Mouse (Mus musculus) E14TG2a.4 (cell line): ENCODE results near the gene Rnf128.
"Not testable (repeated sequence)": the region's sequence is repeated elsewhere in the genome, so short reads cannot be mapped to it uniquely, and the experiment has no call there.

Experiments used
- H3K27me3 ChIP-seq: 2 replicates; pipeline ENCODE4 v1.6.1; 2014; ENCODE audit warnings: low read length, control low read depth; ENCODE audit not compliant: insufficient read depth
- H3K36me3 ChIP-seq: 2 replicates; pipeline ENCODE4 v1.6.1; 2014; ENCODE audit warnings: low read length, control low read depth; ENCODE audit not compliant: insufficient read depth
- H3K4me1 ChIP-seq: replicated peaks from 2 replicates; pipeline ENCODE4 v1.6.1; 2014; ENCODE audit warnings: low read depth, low read length, control low read depth
- H3K4me3 ChIP-seq: replicated peaks from 2 replicates; pipeline ENCODE4 v1.5.1; 2014; ENCODE audit warnings: mild to moderate bottlenecking, low read length
- H3K9me3 ChIP-seq: 2 replicates; pipeline ENCODE4 v1.6.1; 2014; ENCODE audit warnings: low read length, control low read depth
- CTCF ChIP-seq: conservative IDR thresholded peaks from 2 replicates; pipeline ENCODE4 v1.5.1; 2014; ENCODE audit warnings: low read length
- NANOG ChIP-seq: IDR thresholded peaks from 2 replicates; pipeline ENCODE4 v1.6.1; 2014; ENCODE audit warnings: borderline replicate concordance, low read length, mixed read lengths
- POU5F1 ChIP-seq: IDR thresholded peaks from 2 replicates; pipeline ENCODE4 v1.6.1; 2014; ENCODE audit warnings: low read length, borderline replicate concordance

The Rnf128 gene

DNA sequence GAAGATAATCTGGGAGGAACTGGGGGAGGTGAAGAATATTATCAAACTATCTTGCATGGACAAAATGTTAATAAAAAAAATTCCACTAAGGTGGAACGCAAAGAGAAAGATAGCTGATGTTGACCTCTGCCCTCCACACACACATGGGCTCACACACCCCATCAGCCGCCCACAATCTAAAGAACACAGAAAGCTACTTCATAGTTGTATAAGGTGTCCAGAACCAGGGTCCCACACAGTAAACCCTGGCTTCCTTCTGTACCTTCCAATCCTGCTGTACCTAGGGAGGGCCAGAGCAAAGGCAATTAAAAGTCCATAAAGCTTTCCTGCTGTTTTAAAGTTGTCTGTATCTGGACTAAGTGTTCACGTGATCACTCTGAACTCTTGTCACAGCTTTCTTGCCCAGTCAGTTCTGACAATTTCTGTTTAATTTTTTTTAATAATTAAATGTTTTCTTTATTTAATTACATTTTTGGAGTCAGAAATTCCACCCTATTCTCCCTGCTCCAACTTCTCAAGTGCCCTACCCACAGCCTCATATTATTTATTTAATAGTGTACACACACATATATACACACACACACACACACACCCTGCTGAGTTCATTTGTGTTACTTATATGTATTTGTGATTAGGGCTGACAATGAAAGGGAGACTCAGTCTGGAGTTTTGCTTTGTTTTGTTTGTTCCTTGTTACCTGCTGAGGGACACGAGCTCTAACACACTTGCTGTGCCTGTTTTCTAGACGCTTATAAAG, 25.3 kb upstream of the Rnf128 start:
- TF ChIP-seq POU5F1 (no peak), CTCF (no peak), NANOG (no peak)
- H3K4me3 ChIP-seq: no peak overlapping the region

DNA sequence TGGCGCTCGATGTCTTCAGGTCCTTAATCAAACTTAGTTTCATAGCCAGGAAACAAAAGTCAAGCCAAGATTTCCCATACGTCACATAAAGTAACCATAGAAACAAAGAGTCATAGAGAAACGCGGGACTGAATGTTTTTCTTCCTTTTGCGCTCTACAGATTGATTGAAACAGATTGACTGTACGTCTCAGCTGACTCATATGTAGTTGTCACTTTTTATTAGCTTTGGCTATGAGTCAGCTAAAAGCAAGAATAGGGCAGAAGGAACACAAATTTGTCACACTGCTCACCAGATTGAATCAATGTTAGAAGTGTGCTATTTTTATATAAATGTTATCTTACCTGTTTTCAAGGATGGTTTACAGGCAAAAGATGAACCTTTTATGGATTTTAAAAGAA, 19.4 kb upstream of the Rnf128 start:
- Histone ChIP-seq H3K36me3 (no peaks in the 10 kb centered on the region), H3K9me3 (no peaks in the 10 kb centered on the region), H3K4me1 (no peaks in the 10 kb centered on the region), H3K27me3 (no peaks in the 10 kb centered on the region), H3K4me3 (no peak overlapping the region)
- TF ChIP-seq CTCF (no peak), NANOG (no peak), POU5F1 (no peak)

More for the DNA sequence above, 25.3 kb upstream of the Rnf128 start:
- Histone ChIP-seq H3K36me3 (no peaks in the 10 kb centered on the region), H3K9me3 (no peaks in the 10 kb centered on the region), H3K4me1 (no peaks in the 10 kb centered on the region), H3K27me3 (no peaks in the 10 kb centered on the region)

DNA sequence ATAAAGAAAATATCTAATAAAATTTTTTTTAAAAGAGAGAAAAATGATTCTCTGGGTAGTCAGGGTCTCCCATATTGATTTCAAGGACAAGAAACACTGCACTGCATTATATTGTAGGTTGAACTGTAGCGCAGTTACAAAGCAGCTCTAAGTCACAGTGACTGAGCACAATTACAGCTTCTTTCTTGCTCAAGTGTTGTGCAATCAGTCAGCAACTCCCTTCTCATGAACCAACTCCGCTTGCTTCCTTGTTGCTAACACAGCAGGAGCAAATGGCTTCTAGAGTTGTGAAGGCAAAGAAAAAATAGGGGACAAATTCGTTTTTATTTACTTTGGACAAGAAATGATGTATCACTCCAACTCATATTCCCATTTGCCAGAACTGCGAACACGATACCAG, 12.7 kb upstream of the Rnf128 start:
- Histone ChIP-seq H3K4me1 (no peaks in the 10 kb centered on the region), H3K36me3 (no peaks in the 10 kb centered on the region), H3K4me3 (no peak overlapping the region), H3K27me3 (no peaks in the 10 kb centered on the region), H3K9me3 (no peaks in the 10 kb centered on the region)
- TF ChIP-seq NANOG (no peak), POU5F1 (no peak), CTCF (no peak)

DNA sequence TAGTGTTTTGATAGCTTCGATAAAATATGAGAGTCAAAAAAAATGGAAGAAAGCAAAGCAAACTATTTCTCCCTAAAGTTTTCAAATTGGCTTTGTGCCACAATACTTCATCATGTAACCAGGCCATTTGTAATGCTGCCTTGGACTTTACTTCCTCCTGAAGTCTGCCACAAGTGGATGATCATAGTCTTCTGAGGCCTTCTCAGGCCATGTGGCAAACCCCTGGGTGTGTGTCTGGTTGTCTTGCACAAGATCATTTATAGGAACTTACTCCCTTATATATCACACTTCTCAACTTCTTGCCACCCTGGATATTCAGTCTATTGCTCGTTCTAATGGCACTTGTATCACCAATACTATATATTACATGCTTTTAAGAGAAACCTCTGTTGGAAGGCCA, 11.0 kb upstream of the Rnf128 start:
- Histone ChIP-seq H3K36me3 (no peaks in the 10 kb centered on the region), H3K4me3 (no peak overlapping the region), H3K4me1 (no peaks in the 10 kb centered on the region), H3K9me3 (no peaks in the 10 kb centered on the region), H3K27me3 (no peaks in the 10 kb centered on the region)
- TF ChIP-seq CTCF (no peak), NANOG (no peak), POU5F1 (no peak)

DNA sequence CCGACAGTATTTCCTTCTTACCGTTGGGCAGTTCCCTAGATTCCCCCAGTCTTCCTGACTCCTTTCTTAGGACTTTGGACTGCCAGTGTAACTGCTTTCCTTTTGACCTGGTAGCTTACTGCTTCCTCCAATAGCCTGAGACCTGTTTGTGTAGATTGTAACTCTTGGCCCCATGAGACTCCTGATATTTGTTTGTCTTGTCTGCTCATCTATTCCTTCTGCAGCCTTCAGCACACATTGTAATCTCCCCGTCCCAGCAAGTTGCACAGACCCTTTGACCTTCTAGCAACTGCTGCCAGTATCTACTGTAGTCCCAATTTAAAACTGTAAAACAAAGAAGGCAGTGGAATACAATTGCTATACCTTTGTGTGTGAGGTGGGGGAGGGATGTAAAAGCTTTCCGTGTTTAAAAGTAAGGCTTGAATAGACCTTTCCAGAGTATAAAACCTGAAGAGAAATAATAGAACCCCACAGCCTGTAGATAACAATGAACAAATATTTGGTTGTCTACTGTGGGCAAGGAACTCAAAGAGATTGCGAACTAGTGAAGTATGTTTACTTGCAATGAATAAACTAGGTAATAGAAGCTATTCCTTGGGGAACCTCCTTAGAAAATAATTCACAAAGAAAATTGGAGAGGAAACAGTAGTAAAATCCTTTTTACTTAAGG, 726 bp upstream of the Rnf128 start:
- H3K36me3 ChIP-seq: no peaks in the 10 kb centered on the region
- TF ChIP-seq NANOG (no peak), POU5F1 (no peak), CTCF (no peak)

DNA sequence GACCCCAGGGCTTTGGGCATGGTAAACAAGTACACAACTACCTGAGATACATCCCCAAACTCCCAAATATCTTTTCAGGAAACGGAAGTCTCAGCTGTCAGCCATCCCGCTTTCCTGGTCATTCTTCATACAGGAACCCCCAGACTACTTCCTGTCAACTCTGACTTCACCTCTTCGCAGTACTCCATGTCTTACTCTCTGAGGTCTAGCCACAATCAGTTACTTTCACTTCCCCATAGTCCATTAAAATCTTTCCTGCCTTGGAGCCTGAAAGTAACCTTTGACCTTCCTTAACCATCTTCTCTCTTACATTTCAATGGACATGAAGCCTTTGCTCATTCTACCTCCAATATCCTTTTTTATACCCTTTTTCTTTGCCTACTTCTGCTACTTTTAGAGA, 6.9 kb downstream of the Rnf128 start:
- TF ChIP-seq CTCF (no peak), POU5F1 (no peak), NANOG (no peak)
- Histone ChIP-seq H3K4me1 (no peaks in the 10 kb centered on the region), H3K9me3 (no peaks in the 10 kb centered on the region), H3K36me3 (no peaks in the 10 kb centered on the region), H3K4me3 (no peak overlapping the region), H3K27me3 (no peaks in the 10 kb centered on the region)

More for the DNA sequence above, 726 bp upstream of the Rnf128 start:
- no peak overlapping the region for H3K4me3 ChIP-seq
- H3K9me3 ChIP-seq: no peaks in the 10 kb centered on the region
- no peaks in the 10 kb centered on the region for H3K27me3 ChIP-seq
- no peaks in the 10 kb centered on the region for H3K4me1 ChIP-seq

DNA sequence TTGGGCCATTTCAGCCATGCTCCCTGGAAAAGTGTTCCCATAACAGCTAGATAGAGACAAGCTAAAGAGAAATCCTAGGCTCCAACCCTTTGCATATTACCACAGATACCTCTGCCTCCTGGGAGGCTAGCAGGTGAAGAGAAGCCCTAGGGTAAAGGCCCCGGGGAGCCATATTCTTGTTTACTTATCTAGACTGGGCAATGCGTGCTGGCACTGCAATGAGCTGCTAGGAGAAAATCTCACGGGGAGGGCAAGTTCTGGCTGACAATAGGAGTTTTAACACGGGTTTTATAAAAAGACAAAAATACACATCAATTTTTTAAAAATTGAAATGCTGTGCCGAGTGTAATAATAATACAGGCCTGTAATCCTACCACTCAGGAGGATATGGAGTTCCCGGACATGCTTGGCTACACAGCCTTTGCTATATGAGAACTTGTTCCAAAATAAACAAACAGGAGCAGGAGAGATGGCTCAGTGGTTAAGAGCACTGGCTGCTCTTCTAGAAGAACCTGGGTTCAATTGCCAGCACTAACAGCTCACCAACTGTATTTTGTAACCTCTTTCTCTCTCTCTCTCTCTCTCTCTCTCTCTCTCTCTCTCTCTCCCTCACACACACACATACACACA, 15.6 kb downstream of the Rnf128 start:
- TF ChIP-seq NANOG (no peak), POU5F1 (no peak), CTCF (no peak)
- Histone ChIP-seq H3K4me3 (no peak overlapping the region), H3K27me3 (no peaks in the 10 kb centered on the region), H3K4me1 (no peaks in the 10 kb centered on the region), H3K36me3 (no peaks in the 10 kb centered on the region), H3K9me3 (no peaks in the 10 kb centered on the region)

DNA sequence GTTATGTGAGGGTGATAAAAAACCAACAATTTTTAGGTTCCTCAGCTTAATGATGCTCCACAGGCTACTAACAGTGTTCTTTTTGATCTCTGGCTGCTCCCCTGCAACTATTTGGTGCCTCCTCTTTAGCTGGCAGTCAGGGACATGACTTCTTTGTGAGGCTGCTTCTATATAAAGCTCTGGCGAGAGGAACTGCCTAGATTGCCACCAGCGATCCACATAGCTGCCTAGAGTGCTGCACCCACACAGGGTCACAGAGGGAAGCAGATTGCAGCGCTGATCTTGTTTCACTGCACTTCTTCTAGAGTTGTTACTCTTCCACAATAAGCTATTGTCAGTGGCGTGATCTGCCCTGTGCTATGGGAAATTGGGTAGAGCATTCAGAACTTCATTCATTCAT, 20.5 kb downstream of the Rnf128 start:
- H3K27me3 ChIP-seq: no peaks in the 10 kb centered on the region
- H3K36me3 ChIP-seq: no peaks in the 10 kb centered on the region
- no peaks in the 10 kb centered on the region for H3K4me1 ChIP-seq
- TF ChIP-seq POU5F1: no peak
- TF ChIP-seq CTCF: no peak
- TF ChIP-seq NANOG: no peak
- no peaks in the 10 kb centered on the region for H3K9me3 ChIP-seq
- H3K4me3 ChIP-seq: no peak overlapping the region

DNA sequence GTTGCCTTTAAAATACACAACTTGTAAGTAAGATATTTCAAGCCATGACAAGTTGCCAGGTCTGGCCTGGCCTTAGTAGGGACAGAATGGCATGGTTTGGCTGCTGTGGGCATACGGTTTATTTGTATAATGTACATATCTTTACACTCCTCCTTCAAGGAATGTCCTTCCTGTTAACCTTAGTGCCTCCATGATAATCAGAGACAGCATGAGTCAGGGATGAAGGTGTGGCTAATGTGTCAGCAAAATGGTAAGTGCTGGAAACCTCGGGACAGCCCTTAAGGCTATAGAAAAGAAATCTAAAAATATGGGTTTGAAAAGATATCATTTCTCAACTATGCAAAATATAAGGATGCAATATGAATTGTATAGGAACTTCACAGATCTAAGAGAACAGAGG, 23.6 kb downstream of the Rnf128 start:
- H3K27me3 ChIP-seq, H3K9me3 ChIP-seq, H3K36me3 ChIP-seq, H3K4me3 ChIP-seq, H3K4me1 ChIP-seq: not testable (repeated sequence)
